Mouse (Mus musculus) cerebellum, adult 2 months (tissue): ENCODE measurements at regions not wholly inside any gene's neighbourhood (a gene's known extent, or its start where the extent isn't known, plus 50 kb on each side); places are given as distances from the start of the nearest gene placed in this dataset.

Experiments used
- CTCF ChIP-seq: fragments of 200-500 bp; IDR thresholded peaks from 2 replicates; pipeline ENCODE4 v1.5.1; 2011; ENCODE audit warnings: low read depth, mild to moderate bottlenecking, control low read depth, low read length, moderate library complexity, borderline replicate concordance; ENCODE audit not compliant: insufficient read depth
- POLR2A ChIP-seq: fragments of 200-500 bp; IDR thresholded peaks from 2 replicates; pipeline ENCODE4 v1.6.1; 2011; ENCODE audit warnings: low read length, control low read depth, borderline replicate concordance; ENCODE audit not compliant: insufficient read depth

- TF ChIP-seq POLR2A (no peak), CTCF (no peak)
These were observed 58.0 kb upstream of the Ado start for GRCm38 (mm10) chr10:67606739-67607138.
